Mouse (Mus musculus): ENCODE results near the gene Gm21725. TPM values are rescaled to one million over a fixed set of nuclear protein-coding genes. Genes with fewer than 3 reads are reported as not detected.
"Not testable (repeated sequence)": the region's sequence is repeated elsewhere in the genome, so short reads cannot be mapped to it uniquely, and the experiment has no call there.

The Gm21725 gene
- total RNA-seq (2021): not detected
- long read RNA-seq, experiment 1: 0 reads
- long read RNA-seq, experiment 2: 0 reads

GRCm38 (mm10) chrY:13348963-13349362, at the start of gene Gm21725:
Gene Gm21725 (minus strand): TSS chrY:13349063.
- DNase-seq: not testable (repeated sequence)

Other genes starting within 250 kb of the Gm21725 start
- not detected for gene Gm21891, start 215.6 kb downstream of the Gm21725 start, total RNA-seq (2021)
- gene Gm21425, start 187.1 kb downstream of the Gm21725 start, total RNA-seq (2021): not detected
- gene Gm21828, start 125.1 kb downstream of the Gm21725 start, total RNA-seq (2021): not detected
- not detected for gene Gm21440, start 96.7 kb downstream of the Gm21725 start, total RNA-seq (2021)
- not detected for gene Gm21454, start 96.6 kb downstream of the Gm21725 start, total RNA-seq (2021)
- not detected for gene Gm21866, start 116.5 kb upstream of the Gm21725 start, total RNA-seq (2021)
- not detected for gene Gm20773, start 145.0 kb upstream of the Gm21725 start, total RNA-seq (2021)

Data from adrenal gland, postnatal 36 days (tissue).